In genomic region chr2:83813273-83813892, GRCm38 (mm10) we compare ENCODE assay signal across 8 mouse cellular contexts. TPM values are rescaled to one million over a fixed set of nuclear protein-coding genes. Genes with fewer than 3 reads are reported as not detected.
A peak's percentile ranks its signal among the peaks of the same experiment; 100 is the strongest.
DNase-seq lines count a peak whose midpoint lies in the region; ATAC-seq lines count a peak whose summit lies in the region.

No protein-coding gene starts in this region.

- peak overlapping the region; percentile 65 for H3K4me3 ChIP-seq in kidney, embryonic 15.5 days (replicated peaks)
- H3K4me3 ChIP-seq in forebrain, embryonic 15.5 days = peak overlapping the region; percentile 62
- H3K4me3 ChIP-seq in midbrain, embryonic 10.5 days = peak overlapping the region; percentile 82

- H3K27ac ChIP-seq in kidney, embryonic 15.5 days = no peak overlapping the region
- peak overlapping the region; percentile 92 for H3K27ac ChIP-seq in forebrain, embryonic 15.5 days (replicated peaks)
- peak overlapping the region; percentile 95 for H3K27ac ChIP-seq in midbrain, embryonic 10.5 days (replicated peaks)

- no peak overlapping the region; the same call in 1 of the 2 replicates for H3K9ac ChIP-seq in kidney, embryonic 15.5 days
- peak overlapping the region; percentile 92 for H3K9ac ChIP-seq in forebrain, embryonic 15.5 days (replicated peaks)

- ATAC-seq in kidney, embryonic 15.5 days (replicated peaks; ENCODE audit: low FRiP score) = peak; percentile 26; the same call in 1 of the 2 replicates
- peak; percentile 55 for ATAC-seq in forebrain, embryonic 15.5 days (replicated peaks)
- ATAC-seq in erythroblast, adult 5-6 weeks (replicated peaks; ENCODE audit: low FRiP score, poor library complexity, severe bottlenecking) = no peak

- WGBS in kidney, embryonic 15.5 days = 10% methylated on average over 10 of the region's 10 CpGs
- 6% methylated on average over 10 of the region's 10 CpGs for WGBS in forebrain, embryonic 15.5 days
- WGBS in midbrain, embryonic 10.5 days = 18% methylated on average over 10 of the region's 10 CpGs

- H3K4me1 ChIP-seq in kidney, embryonic 15.5 days = peaks cover 18% of the 10 kb centered on the region
- H3K4me1 ChIP-seq in forebrain, embryonic 15.5 days = peaks cover 30% of the 10 kb centered on the region
- H3K4me1 ChIP-seq in midbrain, embryonic 10.5 days = peaks cover 20% of the 10 kb centered on the region

- H3K36me3 ChIP-seq in kidney, embryonic 15.5 days = no peaks in the 10 kb centered on the region
- H3K36me3 ChIP-seq in forebrain, embryonic 15.5 days = no peaks in the 10 kb centered on the region
- H3K36me3 ChIP-seq in midbrain, embryonic 10.5 days = no peaks in the 10 kb centered on the region

- no peak for DNase-seq in kidney, adult 18-20 months
- DNase-seq in brain, adult 2 months (ENCODE audit: low read depth, low spot score) = peak; percentile 90
- DNase-seq in midbrain, embryonic 10.5 days (ENCODE audit: low spot score) = no peak
- DNase-seq in adrenal gland, postnatal 10 days = no peak
- DNase-seq in embryo, embryonic 11 days = no peak

- H3K9me3 ChIP-seq in kidney, embryonic 15.5 days (replicated peaks) = no peaks in the 10 kb centered on the region
- H3K9me3 ChIP-seq in forebrain, embryonic 15.5 days = no peaks in the 10 kb centered on the region
- no peaks in the 10 kb centered on the region for H3K9me3 ChIP-seq in midbrain, embryonic 10.5 days (replicated peaks)

- peak overlapping the region; percentile 96 for H3K4me2 ChIP-seq in kidney, embryonic 15.5 days
- H3K4me2 ChIP-seq in forebrain, embryonic 15.5 days (replicated peaks) = peak overlapping the region; percentile 55

- peaks cover 10% of the 10 kb centered on the region; the same call in 1 of the 2 replicates for H3K27me3 ChIP-seq in kidney, embryonic 15.5 days
- no peaks in the 10 kb centered on the region for H3K27me3 ChIP-seq in forebrain, embryonic 15.5 days
- H3K27me3 ChIP-seq in midbrain, embryonic 10.5 days (ENCODE audit: low read depth, poor library complexity, severe bottlenecking) = peaks cover 10% of the 10 kb centered on the region; the same call in 1 of the 2 replicates

RNA-seq across cellular contexts. Expression of gene Fam171b, which starts 0.9 kb away (rescaled TPM):
- polyA plus RNA-seq in kidney, embryonic 15.5 days (2015; fragmentation: Nextera tagmentation; extraction: Ambion mirVana) = 5.4 and 6.4 TPM in 2 replicates
- 63.5 and 67.5 TPM in 2 replicates for polyA plus RNA-seq in forebrain, embryonic 15.5 days (2015; fragmentation: Nextera tagmentation; extraction: Ambion mirVana)
- 24.3 and 32.6 TPM in 2 replicates for polyA plus RNA-seq in midbrain, embryonic 10.5 days (2016; fragmentation: Nextera tagmentation; extraction: Ambion mirVana)
- not detected in 2 replicates for total RNA-seq in erythroblast, adult 5-6 weeks (2015; ENCODE audit: low replicate concordance)
- total RNA-seq in erythroblast, adult 5-6 weeks (2017; ENCODE audit: low replicate concordance) = not detected in 2 replicates
- 1 to 10 TPM; 4.0 to 5.8 TPM for total RNA-seq in adrenal gland, postnatal 10 days (2021)
